Mouse (Mus musculus) heart, embryonic 15.5 days (tissue): ENCODE measurements at regions not wholly inside any gene's neighbourhood (a gene's known extent, or its start where the extent isn't known, plus 50 kb on each side); places are given as distances from the start of the nearest gene placed in this dataset.

ENCODE experiments used
- ATAC-seq: fragments of 200-750 bp; cut with Nextera tagmentation; replicated peaks from 2 replicates; pipeline ENCODE4 v1.8.0; 2017; ENCODE audit warnings: low read depth, moderate TSS enrichment; ENCODE audit not compliant: insufficient number of reproducible peaks, insufficient read depth, low FRiP score
- H3K27ac ChIP-seq: fragments of 300-500 bp; sonication (generic); 2 replicates; pipeline ENCODE4 v1.5.1; 2015; ENCODE audit warnings: mild to moderate bottlenecking, inconsistent platforms
- H3K27me3 ChIP-seq: fragments of 300-500 bp; sonication (generic); 2 replicates; pipeline ENCODE4 v1.6.1; 2015; ENCODE audit warnings: inconsistent platforms
- H3K36me3 ChIP-seq: fragments of 300-500 bp; sonication (generic); 2 replicates; pipeline ENCODE4 v1.6.1; 2015; ENCODE audit warnings: mild to moderate bottlenecking, inconsistent platforms
- H3K4me1 ChIP-seq: fragments of 300-500 bp; sonication (generic); replicated peaks from 2 replicates; pipeline ENCODE4 v1.6.1; 2015; ENCODE audit warnings: inconsistent platforms
- H3K4me2 ChIP-seq: fragments of 300-500 bp; sonication (generic); 2 replicates; pipeline ENCODE4 v1.6.1; 2015; ENCODE audit warnings: inconsistent platforms, mild to moderate bottlenecking, moderate library complexity
- H3K4me3 ChIP-seq: fragments of 300-500 bp; sonication (generic); 2 replicates; pipeline ENCODE4 v1.5.1; 2015; ENCODE audit warnings: mild to moderate bottlenecking, inconsistent platforms
- H3K9ac ChIP-seq: fragments of 300-500 bp; sonication (generic); 2 replicates; pipeline ENCODE4 v1.6.1; 2015; ENCODE audit warnings: mild to moderate bottlenecking, inconsistent platforms
- H3K9me3 ChIP-seq: fragments of 300-500 bp; sonication (generic); replicated peaks from 2 replicates; pipeline ENCODE4 v1.6.1; 2016; ENCODE audit warnings: inconsistent platforms
- WGBS: fragments of 180-500 bp; shearing (Covaris S2); methylation state at CpG from one replicate; pipeline ENCODE4 v1.1.7; 2015; ENCODE audit warnings: mixed read lengths; 5-methylcytosine and 5-hydroxymethylcytosine counted together

GRCm38 (mm10) chr9:72218736-72219135 lies 55.9 kb upstream of the Zfp280d start:
- no peak overlapping the region for H3K4me3 ChIP-seq
- no peak overlapping the region for H3K27ac ChIP-seq
- H3K36me3 ChIP-seq: no peaks in the 10 kb centered on the region
- H3K9me3 ChIP-seq: no peaks in the 10 kb centered on the region
- no peaks in the 10 kb centered on the region for H3K4me1 ChIP-seq
- 69% methylated on average over 7 of the region's 7 CpGs for WGBS
- ATAC-seq: no peak
- no peak overlapping the region for H3K4me2 ChIP-seq
- no peaks in the 10 kb centered on the region for H3K27me3 ChIP-seq
- H3K9ac ChIP-seq: no peak overlapping the region

DNA sequence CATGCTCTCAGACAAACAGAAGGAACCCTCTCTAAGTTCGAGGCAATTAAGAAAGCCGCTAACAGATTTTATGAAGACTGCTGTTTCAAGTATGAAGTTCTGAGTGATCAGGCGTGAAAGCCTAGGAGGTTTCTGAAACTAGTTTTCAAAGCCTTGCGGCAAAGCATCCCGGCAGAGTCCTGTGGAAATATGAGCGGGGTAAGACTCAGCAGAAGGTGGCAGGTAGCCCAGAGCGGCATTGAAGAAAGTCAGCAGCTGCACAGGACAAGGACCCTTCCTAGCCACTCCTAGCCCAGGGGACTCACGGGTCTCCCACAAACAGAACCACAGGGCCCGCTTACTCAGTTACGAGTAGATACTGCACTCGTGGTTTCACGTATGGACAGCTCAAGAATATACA lies 54.8 kb upstream of the Zfp280d start:
- H3K27ac ChIP-seq: no peak overlapping the region
- H3K4me1 ChIP-seq: no peaks in the 10 kb centered on the region
- ATAC-seq: no peak
- H3K27me3 ChIP-seq: no peaks in the 10 kb centered on the region
- no peak overlapping the region for H3K4me3 ChIP-seq
- H3K9ac ChIP-seq: no peak overlapping the region
- no peaks in the 10 kb centered on the region for H3K36me3 ChIP-seq
- H3K4me2 ChIP-seq: no peak overlapping the region
- 86% methylated on average over 12 of the region's 12 CpGs for WGBS
- no peaks in the 10 kb centered on the region for H3K9me3 ChIP-seq

DNA sequence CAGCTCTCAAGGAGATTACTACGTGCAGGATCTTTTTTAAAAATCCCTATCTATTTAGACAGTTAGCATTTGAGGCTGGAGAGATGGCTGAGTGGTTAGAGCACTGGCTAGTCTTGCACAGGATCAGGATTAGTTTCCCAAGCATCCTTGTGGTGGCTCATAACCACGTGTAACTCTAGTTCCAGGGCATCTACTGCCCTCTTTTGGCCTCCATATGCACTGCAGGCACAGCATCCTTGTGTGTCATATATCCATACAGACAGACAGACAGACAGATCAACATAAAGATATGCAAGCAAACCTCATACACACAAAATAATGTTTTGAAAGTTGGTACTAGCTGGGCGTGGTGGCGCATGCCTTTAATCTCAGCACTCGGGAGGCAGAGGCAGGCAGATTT lies 53.3 kb upstream of the Zfp280d start:
- Histone ChIP-seq H3K27me3 (no peaks in the 10 kb centered on the region), H3K4me1 (no peaks in the 10 kb centered on the region)

More for the DNA sequence above, 53.3 kb upstream of the Zfp280d start:
- H3K27ac ChIP-seq: no peak overlapping the region
- no peaks in the 10 kb centered on the region for H3K36me3 ChIP-seq
- H3K4me2 ChIP-seq: no peak overlapping the region
- H3K9ac ChIP-seq: no peak overlapping the region
- no peak overlapping the region for H3K4me3 ChIP-seq
- no peaks in the 10 kb centered on the region for H3K9me3 ChIP-seq
- no peak for ATAC-seq
- WGBS: 80% methylated on average over 5 of the region's 5 CpGs
